ENCODE assay signal across 10 mouse cellular contexts in genomic region chr6:84106082-84106481, GRCm38 (mm10).
A peak's percentile ranks its signal among the peaks of the same experiment; 100 is the strongest.
DNase-seq lines count a peak whose midpoint lies in the region; ATAC-seq and TF ChIP-seq lines count a peak whose summit lies in the region.
"Had no signal": no experiment of that assay in that cellular context is flagged by ENCODE, and none has a peak within 500 bp of the region (broad histone marks: within the 10 kb centered on the region; RNA-seq: fewer than 3 reads in every experiment).

No protein-coding gene starts in this region.

- WGBS in liver, embryonic 11.5 days: 32% methylated on average over 12 of the region's 12 CpGs
- WGBS in liver, postnatal 0 days (ENCODE audit: insufficient replicate concordance): 29% methylated on average over 12 of the region's 12 CpGs
- WGBS in forebrain, embryonic 12.5 days: 7% methylated on average over 12 of the region's 12 CpGs
- WGBS in intestine, embryonic 15.5 days: 12% methylated on average over 12 of the region's 12 CpGs
- WGBS in neural tube, embryonic 13.5 days: 2% methylated on average over 12 of the region's 12 CpGs

- no peak for ATAC-seq in liver, embryonic 11.5 days (replicated peaks; ENCODE audit: low FRiP score)
- no peak for ATAC-seq in liver, postnatal 0 days
- peak; percentile 19 for ATAC-seq in forebrain, embryonic 12.5 days (ENCODE audit: low FRiP score)
- ATAC-seq in intestine, embryonic 15.5 days: 0 out of 2 replicates have a peak, but pooled peaks have one; percentile 9
- ATAC-seq in neural tube, embryonic 13.5 days (ENCODE audit: low read depth): peak; percentile 54
- no peak for ATAC-seq in megakaryocyte-erythroid progenitor cell, adult 5-6 weeks (replicated peaks; ENCODE audit: low FRiP score, low TSS enrichment, poor library complexity, severe bottlenecking)
- ATAC-seq: inflammation-experienced regulatory T-cells, adult 6 months had no signal

- H3K9ac ChIP-seq in liver, embryonic 11.5 days (ENCODE audit: low read depth, low read length): no peak overlapping the region
- no peak overlapping the region for H3K9ac ChIP-seq in liver, postnatal 0 days (replicated peaks)
- H3K9ac ChIP-seq in forebrain, embryonic 12.5 days: peak overlapping the region; percentile 50; the same call in 1 of the 2 replicates
- 0 out of 2 replicates have a peak overlapping the region, but pooled peaks have one; percentile 41 for H3K9ac ChIP-seq in intestine, embryonic 15.5 days
- H3K9ac ChIP-seq in neural tube, embryonic 13.5 days: peak overlapping the region; percentile 61

- DNase-seq in liver, embryonic 11.5 days (ENCODE audit: low spot score): no peak
- no peak for DNase-seq in liver, postnatal 0 days
- DNase-seq in T-cell, adult 2 months (ENCODE audit: low spot score): no peak
- DNase-seq in urinary bladder, postnatal 36 days (ENCODE audit: low spot score in 2 of 2): no peak
- DNase-seq: thymus, postnatal 25 days had no signal

- no peak for TF ChIP-seq CTCF in liver, postnatal 0 days (IDR thresholded peaks at IDR 0.05; ENCODE audit: low read depth)

- H3K27me3 ChIP-seq in liver, embryonic 11.5 days (replicated peaks; ENCODE audit: control insufficient read depth, insufficient read depth, low read length): peaks cover 22% of the 10 kb centered on the region
- peaks cover 32% of the 10 kb centered on the region for H3K27me3 ChIP-seq in liver, postnatal 0 days (ENCODE audit: insufficient read depth, low read length)
- H3K27me3 ChIP-seq in forebrain, embryonic 12.5 days: peaks cover 47% of the 10 kb centered on the region
- peaks cover 17% of the 10 kb centered on the region for H3K27me3 ChIP-seq in intestine, embryonic 15.5 days (replicated peaks)
- H3K27me3 ChIP-seq in neural tube, embryonic 13.5 days: peaks cover 41% of the 10 kb centered on the region

- no peaks in the 10 kb centered on the region for H3K4me1 ChIP-seq in liver, embryonic 11.5 days (replicated peaks; ENCODE audit: control insufficient read depth, insufficient read depth, low read length)
- H3K4me1 ChIP-seq in liver, postnatal 0 days (ENCODE audit: insufficient read depth): no peaks in the 10 kb centered on the region
- peaks cover 25% of the 10 kb centered on the region for H3K4me1 ChIP-seq in forebrain, embryonic 12.5 days
- H3K4me1 ChIP-seq in intestine, embryonic 15.5 days (replicated peaks): peaks cover 23% of the 10 kb centered on the region
- H3K4me1 ChIP-seq in neural tube, embryonic 13.5 days (replicated peaks): peaks cover 33% of the 10 kb centered on the region

- H3K36me3 ChIP-seq in liver, embryonic 11.5 days (ENCODE audit: control insufficient read depth, insufficient read depth, low read length): no peaks in the 10 kb centered on the region
- H3K36me3 ChIP-seq in liver, postnatal 0 days (replicated peaks; ENCODE audit: insufficient read depth, low read length): no peaks in the 10 kb centered on the region
- no peaks in the 10 kb centered on the region for H3K36me3 ChIP-seq in forebrain, embryonic 12.5 days (replicated peaks)
- no peaks in the 10 kb centered on the region for H3K36me3 ChIP-seq in intestine, embryonic 15.5 days
- no peaks in the 10 kb centered on the region for H3K36me3 ChIP-seq in neural tube, embryonic 13.5 days

- TF ChIP-seq EP300 in liver, postnatal 0 days (IDR thresholded peaks at IDR 0.05; ENCODE audit: low read depth): no peak

- peak overlapping the region; percentile 37; the same call in 1 of the 2 replicates for H3K4me3 ChIP-seq in liver, embryonic 11.5 days (ENCODE audit: low read depth, low read length)
- H3K4me3 ChIP-seq in liver, postnatal 0 days (ENCODE audit: low read depth, low read length): no peak overlapping the region
- peak overlapping the region; percentile 45 for H3K4me3 ChIP-seq in forebrain, embryonic 12.5 days (replicated peaks)
- peak overlapping the region; percentile 35 for H3K4me3 ChIP-seq in intestine, embryonic 15.5 days (replicated peaks)
- H3K4me3 ChIP-seq in neural tube, embryonic 13.5 days: peak overlapping the region; percentile 40

- H3K9me3 ChIP-seq in liver, embryonic 11.5 days (ENCODE audit: control insufficient read depth, low read length): no peaks in the 10 kb centered on the region
- no peaks in the 10 kb centered on the region for H3K9me3 ChIP-seq in liver, postnatal 0 days (ENCODE audit: low read length)
- no peaks in the 10 kb centered on the region for H3K9me3 ChIP-seq in forebrain, embryonic 12.5 days
- H3K9me3 ChIP-seq in intestine, embryonic 15.5 days: no peaks in the 10 kb centered on the region
- H3K9me3 ChIP-seq in neural tube, embryonic 13.5 days: no peaks in the 10 kb centered on the region

- H3K27ac ChIP-seq in liver, embryonic 11.5 days (ENCODE audit: low read depth, low read length): no peak overlapping the region
- no peak overlapping the region for H3K27ac ChIP-seq in liver, postnatal 0 days (ENCODE audit: low read depth)
- H3K27ac ChIP-seq in forebrain, embryonic 12.5 days: peak overlapping the region; percentile 53
- H3K27ac ChIP-seq in intestine, embryonic 15.5 days: no peak overlapping the region
- peak overlapping the region; percentile 82 for H3K27ac ChIP-seq in neural tube, embryonic 13.5 days (replicated peaks)

- H3K4me2 ChIP-seq in liver, embryonic 11.5 days: peak overlapping the region; percentile 60
- no peak overlapping the region for H3K4me2 ChIP-seq in liver, postnatal 0 days (ENCODE audit: low read depth, low read length)
- H3K4me2 ChIP-seq in forebrain, embryonic 12.5 days: peak overlapping the region; percentile 68
- peak overlapping the region; percentile 80 for H3K4me2 ChIP-seq in intestine, embryonic 15.5 days (replicated peaks)
- peak overlapping the region; percentile 73 for H3K4me2 ChIP-seq in neural tube, embryonic 13.5 days

Comparison
In these comparisons a context has a peak if more than half of its experiments do, and no peak if none do; other contexts are left out.
1. ATAC-seq: peak in forebrain, embryonic 12.5 days (single experiment), intestine, embryonic 15.5 days (single experiment) and neural tube, embryonic 13.5 days (single experiment); none in liver, embryonic 11.5 days (single experiment), liver, postnatal 0 days (single experiment) and megakaryocyte-erythroid progenitor cell, adult 5-6 weeks (single experiment).
2. H3K27ac ChIP-seq: peak in forebrain, embryonic 12.5 days (single experiment) and neural tube, embryonic 13.5 days (single experiment); none in liver, embryonic 11.5 days (single experiment), liver, postnatal 0 days (single experiment) and intestine, embryonic 15.5 days (single experiment).
3. H3K9ac ChIP-seq: peak in forebrain, embryonic 12.5 days (single experiment), intestine, embryonic 15.5 days (single experiment) and neural tube, embryonic 13.5 days (single experiment); none in liver, embryonic 11.5 days (single experiment) and liver, postnatal 0 days (single experiment).